Comparison of ENCODE assay signal across 8 mouse cellular contexts in the genomic region with DNA sequence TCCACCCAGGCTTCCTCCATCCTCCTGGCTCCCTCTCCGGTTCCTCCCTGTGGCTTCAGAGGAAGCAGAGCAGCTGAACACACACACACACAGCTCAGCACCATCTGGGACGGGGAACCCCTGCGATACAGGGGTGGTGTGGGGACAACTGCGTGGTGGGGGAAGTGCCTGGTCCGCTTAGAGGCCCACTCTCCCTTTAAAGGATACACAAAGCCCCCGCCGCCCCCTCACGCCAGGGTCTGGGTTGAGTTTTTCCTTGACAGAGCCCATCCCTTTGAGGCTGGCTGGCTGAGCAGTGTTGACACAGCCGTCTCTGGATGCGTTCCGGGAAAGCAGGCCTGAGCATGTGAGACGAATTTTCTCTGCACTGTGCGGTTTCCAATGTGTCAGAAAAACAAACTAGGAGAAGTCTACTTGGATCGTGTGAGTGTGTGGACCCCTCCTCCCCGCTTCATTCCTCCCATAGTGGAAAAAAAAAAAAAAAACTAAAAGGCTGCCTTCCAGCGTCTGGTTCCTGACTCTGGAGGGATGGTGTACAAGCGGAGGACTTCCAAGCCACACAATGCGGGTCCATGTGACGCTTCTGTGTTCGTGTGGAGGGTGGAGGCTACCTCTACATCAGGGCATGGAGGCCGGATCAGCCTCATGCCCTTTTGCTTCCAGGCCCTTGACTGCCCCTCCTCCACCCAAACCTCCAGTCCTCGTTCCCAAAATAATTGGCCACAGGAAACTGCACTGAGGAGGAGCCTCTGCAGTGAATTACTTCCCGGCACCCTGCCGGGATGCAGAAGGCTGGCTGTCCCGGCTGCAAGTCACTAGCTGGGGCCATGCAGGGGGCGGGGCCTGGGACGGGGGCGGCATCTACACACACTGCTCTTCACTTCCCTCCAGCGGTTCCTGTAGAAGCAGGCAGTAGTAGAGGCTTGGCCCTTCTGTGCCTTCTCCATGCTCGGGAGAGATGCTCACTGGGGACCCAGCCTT.
DNase-seq lines count a peak whose midpoint lies in the region; ATAC-seq lines count a peak whose summit lies in the region.

No protein-coding gene starts in this region.

- peaks cover 49% of the 10 kb centered on the region for H3K4me1 ChIP-seq in hindbrain, embryonic 10.5 days (replicated peaks)
- H3K4me1 ChIP-seq in lung, embryonic 16.5 days (replicated peaks; ENCODE audit: control insufficient read depth, insufficient read depth, low read length): peaks cover 24% of the 10 kb centered on the region

- ATAC-seq in lung, embryonic 16.5 days (ENCODE audit: low read depth): peak; percentile 94

- 2% methylated on average over 30 of the region's 30 CpGs for WGBS in hindbrain, embryonic 10.5 days
- WGBS in lung, embryonic 16.5 days: 2% methylated on average over 30 of the region's 30 CpGs

- no peaks in the 10 kb centered on the region for H3K9me3 ChIP-seq in hindbrain, embryonic 10.5 days
- H3K9me3 ChIP-seq in lung, embryonic 16.5 days (ENCODE audit: control insufficient read depth, low read length): no peaks in the 10 kb centered on the region

- peak; percentile 96 for DNase-seq in NIH3T3 (ENCODE audit: low read depth)
- peak; percentile 76 to 82 for DNase-seq in cerebellum, postnatal 10 days
- peak; percentile 58 to 64 for DNase-seq in frontal cortex, postnatal 14 days (ENCODE audit: low spot score in 2 of 2)
- DNase-seq in hindbrain, embryonic 10.5 days (ENCODE audit: low spot score): peak; percentile 93
- peak; percentile 77 for DNase-seq in layer of hippocampus, adult 9-11 months
- DNase-seq in ovary, postnatal 14 days (ENCODE audit: low spot score): peak; percentile 71
- DNase-seq in thymus, postnatal 25 days: peak; percentile 84

- H3K36me3 ChIP-seq in hindbrain, embryonic 10.5 days: no peaks in the 10 kb centered on the region
- H3K36me3 ChIP-seq in lung, embryonic 16.5 days (ENCODE audit: control insufficient read depth, insufficient read depth, low read length): no peaks in the 10 kb centered on the region

- H3K4me3 ChIP-seq in hindbrain, embryonic 10.5 days: peak overlapping the region; percentile 39
- H3K4me3 ChIP-seq in lung, embryonic 16.5 days (ENCODE audit: low read length): peak overlapping the region; percentile 32

- H3K9ac ChIP-seq in lung, embryonic 16.5 days (ENCODE audit: low read length): peak overlapping the region; percentile 48

- no peaks in the 10 kb centered on the region for H3K27me3 ChIP-seq in hindbrain, embryonic 10.5 days (ENCODE audit: insufficient read depth, poor library complexity, severe bottlenecking)
- H3K27me3 ChIP-seq in lung, embryonic 16.5 days (ENCODE audit: control insufficient read depth, insufficient read depth, low read depth, low read length): no peaks in the 10 kb centered on the region

- peak overlapping the region; percentile 86 for H3K27ac ChIP-seq in hindbrain, embryonic 10.5 days
- peak overlapping the region; percentile 94 for H3K27ac ChIP-seq in lung, embryonic 16.5 days (ENCODE audit: low read length)

- peak overlapping the region; percentile 53 for H3K4me2 ChIP-seq in lung, embryonic 16.5 days (ENCODE audit: low read depth, low read length)

Comparison
In these comparisons a context has a peak if more than half of its experiments do, and no peak if none do; other contexts are left out.
1. Peak in every context shown above with its lines: DNase-seq, ATAC-seq, H3K4me3 ChIP-seq and H3K27ac ChIP-seq.